24 mouse cellular contexts compared by ENCODE assay signal in genomic region chr1:65107654-65108279, GRCm38 (mm10). TPM values are rescaled to one million over a fixed set of nuclear protein-coding genes. Genes with fewer than 3 reads are reported as not detected.
"Had no signal": no experiment of that assay in that cellular context is flagged by ENCODE, and none has a peak within 500 bp of the region (broad histone marks: within the 10 kb centered on the region; RNA-seq: fewer than 3 reads in every experiment).

No protein-coding gene starts in this region.

- H3K9ac ChIP-seq: limb, embryonic 15.5 days; liver, embryonic 13.5 days; midbrain, embryonic 12.5 days; neural tube, embryonic 15.5 days had no signal

- ATAC-seq: midbrain, embryonic 16.5 days had no signal

- H3K9me3 ChIP-seq: limb, embryonic 15.5 days; liver, embryonic 13.5 days; megakaryocyte, embryonic 14.5 days; midbrain, embryonic 12.5 days; neural tube, embryonic 15.5 days had no signal

- H3K27ac ChIP-seq: limb, embryonic 15.5 days; liver, embryonic 13.5 days; midbrain, embryonic 12.5 days; neural tube, embryonic 15.5 days had no signal

- H3K27me3 ChIP-seq: limb, embryonic 15.5 days; liver, embryonic 13.5 days; midbrain, embryonic 12.5 days; neural tube, embryonic 15.5 days had no signal

- DNase-seq: kidney, adult 8-10 months; kidney, postnatal 25 days; layer of hippocampus, adult 9-11 months; layer of hippocampus, postnatal 36 days; liver, embryonic 13.5 days; lung, adult 18-20 months; right cerebral cortex, adult 18-20 months; right cerebral cortex, postnatal 25 days; thymus, postnatal 4 days had no signal

- H3K4me1 ChIP-seq: midbrain, embryonic 12.5 days had no signal

- H3K4me2 ChIP-seq: limb, embryonic 15.5 days; liver, embryonic 13.5 days; midbrain, embryonic 12.5 days; neural tube, embryonic 15.5 days had no signal

- H3K4me3 ChIP-seq: limb, embryonic 15.5 days; liver, embryonic 13.5 days; megakaryocyte, embryonic 14.5 days; midbrain, embryonic 12.5 days; myocyte; neural tube, embryonic 15.5 days had no signal

- H3K36me3 ChIP-seq: limb, embryonic 15.5 days; liver, embryonic 13.5 days; midbrain, embryonic 12.5 days; neural tube, embryonic 15.5 days had no signal

RNA-seq across cellular contexts. Expression of gene Cryga, which starts 4.6 kb away (rescaled TPM):
- polyA plus RNA-seq: kidney, embryonic 16.5 days; limb, embryonic 11.5 days; limb, embryonic 15.5 days; liver, embryonic 13.5 days; lung, embryonic 16.5 days; midbrain, embryonic 12.5 days; midbrain, embryonic 16.5 days; myocyte; neural tube, embryonic 11.5 days; small intestine, adult 2 months; stomach, embryonic 16.5 days had no signal

RNA-seq across cellular contexts. Expression of gene Gm28845, which starts 11.6 kb away (rescaled TPM):
- total RNA-seq: layer of hippocampus, postnatal 36 days had no signal
- polyA plus RNA-seq: limb, embryonic 11.5 days; limb, embryonic 15.5 days; liver, embryonic 13.5 days; lung, embryonic 16.5 days; midbrain, embryonic 12.5 days; midbrain, embryonic 16.5 days; myocyte; neural tube, embryonic 11.5 days; neural tube, embryonic 15.5 days; small intestine, adult 2 months; stomach, embryonic 16.5 days had no signal

RNA-seq across cellular contexts. Expression of gene D630023F18Rik, which starts 15.2 kb away (rescaled TPM):
- polyA plus RNA-seq: midbrain, embryonic 12.5 days; myocyte; neural tube, embryonic 11.5 days; small intestine, adult 2 months had no signal

RNA-seq across cellular contexts. Expression of gene Crygb, which starts 25.7 kb away (rescaled TPM):
- total RNA-seq: layer of hippocampus, adult 18-20 months; layer of hippocampus, postnatal 36 days; left cerebral cortex, adult 8-10 months; left cerebral cortex, postnatal 25 days had no signal
- polyA plus RNA-seq: kidney, embryonic 16.5 days; limb, embryonic 11.5 days; limb, embryonic 15.5 days; liver, embryonic 13.5 days; lung, embryonic 16.5 days; midbrain, embryonic 16.5 days; myocyte; neural tube, embryonic 11.5 days; small intestine, adult 2 months; stomach, embryonic 16.5 days had no signal

RNA-seq across cellular contexts. Expression of gene Crygc, which starts 34.3 kb away (rescaled TPM):
- total RNA-seq: layer of hippocampus, adult 18-20 months; layer of hippocampus, postnatal 36 days; left cerebral cortex, adult 8-10 months; left cerebral cortex, postnatal 25 days had no signal
- polyA plus RNA-seq: kidney, embryonic 16.5 days; limb, embryonic 11.5 days; limb, embryonic 15.5 days; liver, embryonic 13.5 days; lung, embryonic 16.5 days; midbrain, embryonic 12.5 days; midbrain, embryonic 16.5 days; myocyte; neural tube, embryonic 11.5 days; neural tube, embryonic 15.5 days; small intestine, adult 2 months; stomach, embryonic 16.5 days had no signal
